ENCODE assay signal across 9 mouse cellular contexts in the genomic region with DNA sequence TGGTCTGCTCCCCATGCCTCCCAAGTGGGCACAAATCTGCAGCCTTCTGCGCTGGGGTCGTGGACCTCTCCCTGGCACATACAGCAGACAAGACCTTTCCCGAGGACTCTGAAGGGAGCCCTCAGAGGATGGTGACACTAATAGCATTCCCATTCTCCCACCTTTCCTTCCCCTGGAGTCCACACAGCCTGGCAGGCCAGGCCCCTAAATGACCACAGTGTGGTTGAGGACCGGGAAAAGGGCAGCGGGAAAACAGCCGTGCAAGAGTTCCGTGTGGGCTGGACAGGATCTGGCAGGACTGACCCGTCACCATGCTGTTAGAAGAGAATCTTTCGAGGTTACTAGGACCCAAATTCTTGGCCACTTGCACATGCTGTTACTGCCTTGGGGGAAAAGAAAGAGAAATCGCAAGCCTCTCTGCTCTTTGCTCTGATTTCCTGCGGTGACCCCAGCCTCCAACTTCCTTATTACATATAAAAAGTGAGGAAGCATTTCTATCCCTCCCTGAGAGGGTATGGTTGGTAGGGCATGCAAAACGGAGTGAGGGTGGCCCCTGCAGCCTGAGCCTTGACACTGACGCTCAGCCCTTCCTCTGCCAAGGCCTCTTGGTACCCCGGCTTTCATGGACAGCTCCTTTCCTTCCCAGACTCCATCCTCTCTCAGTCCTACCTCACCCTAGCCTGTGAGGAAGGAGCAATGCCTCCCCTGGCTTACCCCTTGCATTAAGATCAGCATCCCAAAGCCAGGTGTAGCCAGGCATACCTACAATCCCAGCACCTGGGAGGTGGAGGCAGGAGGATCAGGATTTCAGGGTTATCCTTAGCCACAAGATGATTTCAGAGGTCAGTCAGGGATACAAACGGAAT. TPM values are rescaled to one million over a fixed set of nuclear protein-coding genes. Genes with fewer than 3 reads are reported as not detected.
A peak's percentile ranks its signal among the peaks of the same experiment; 100 is the strongest.
DNase-seq lines count a peak whose midpoint lies in the region; ATAC-seq and TF ChIP-seq lines count a peak whose summit lies in the region.
"Had no signal": no experiment of that assay in that cellular context is flagged by ENCODE, and none has a peak within 500 bp of the region (broad histone marks: within the 10 kb centered on the region; RNA-seq: fewer than 3 reads in every experiment).

No protein-coding gene starts in this region.

- H3K9ac ChIP-seq in ES-E14 (ENCODE audit: insufficient read depth, low read depth, low read length, poor library complexity, severe bottlenecking), result peak overlapping the region; percentile 25; the same call in 1 of the 2 replicates
- H3K9ac ChIP-seq in hindbrain, embryonic 12.5 days, result peak overlapping the region; percentile 13; the same call in 1 of the 2 replicates

- DNase-seq in heart, adult 11 months, result peak; percentile 95
- no peak for DNase-seq in heart, postnatal 14 days
- DNase-seq in ES-E14 (ENCODE audit: low read depth, low spot score), result no peak
- no peak for DNase-seq in ovary, adult 18-20 months (ENCODE audit: low spot score)
- DNase-seq in cerebellum, postnatal 4 days (ENCODE audit: low spot score in 2 of 2), result no peak

- H3K27me3 ChIP-seq in hindbrain, embryonic 12.5 days, result no peaks in the 10 kb centered on the region; the same call in 1 of the 2 replicates

- no peak for ATAC-seq in hindbrain, embryonic 12.5 days (ENCODE audit: low FRiP score)
- ATAC-seq in inflammation-experienced regulatory T-cells, adult 6 months, result no peak

- no peaks in the 10 kb centered on the region for H3K79me2 ChIP-seq in macrophage (ENCODE audit: inconsistent target)

- H3K27ac ChIP-seq in ES-E14 (ENCODE audit: insufficient read depth, low read depth, low read length, poor library complexity, severe bottlenecking) (no peak overlapping the region), macrophage (peak overlapping the region; percentile 59)
- peak overlapping the region; percentile 44; the same call in 1 of the 2 replicates for H3K27ac ChIP-seq in hindbrain, embryonic 12.5 days

- H3K36me3 ChIP-seq in ES-E14 (ENCODE audit: control insufficient read depth, insufficient read depth, low read length, poor library complexity, severe bottlenecking) (no peaks in the 10 kb centered on the region), macrophage (ENCODE audit: inconsistent target) (no peaks in the 10 kb centered on the region)
- no peaks in the 10 kb centered on the region for H3K36me3 ChIP-seq in hindbrain, embryonic 12.5 days

- no peak overlapping the region for H3K4me2 ChIP-seq in hindbrain, embryonic 12.5 days (replicated peaks)

- WGBS in hindbrain, embryonic 12.5 days, result 68% methylated on average over 15 of the region's 15 CpGs
- WGBS in macrophage (ENCODE audit: missing documents), result 13% methylated on average over 15 of the region's 15 CpGs

- intact Hi-C loops in heart, postnatal 14 days (cut with DNase I), result loop anchor here (1.0 to 2.0 kb wide), 2 partner anchors 24 to 52 kb away; no protein-coding TSS in a partner anchor

- no peaks in the 10 kb centered on the region for H3K9me3 ChIP-seq in ES-E14 (ENCODE audit: control insufficient read depth, insufficient read depth, low read depth, low read length)
- no peaks in the 10 kb centered on the region for H3K9me3 ChIP-seq in hindbrain, embryonic 12.5 days (replicated peaks)

- no peak overlapping the region for H3K4me3 ChIP-seq in ES-E14 (ENCODE audit: insufficient read depth in 1 of 2, low read depth in 1 of 2, low read length in 2 of 2, poor library complexity in 1 of 2, severe bottlenecking in 1 of 2)
- H3K4me3 ChIP-seq in hindbrain, embryonic 12.5 days, result no peak overlapping the region
- H3K4me3 ChIP-seq in macrophage (ENCODE audit: inconsistent target), result peak overlapping the region; percentile 2; the same call in 1 of the 2 replicates

- in situ Hi-C loops in ES-E14 (cut with MboI; ENCODE audit: low sequenced_read_pairs in 2 of 2, unreplicated experiment in 2 of 2), result no loop called here

- H3K4me1 ChIP-seq in ES-E14 (ENCODE audit: control insufficient read depth in 2 of 2, insufficient read depth in 2 of 2, low read length in 2 of 2, poor library complexity in 1 of 2), result peaks cover 13 to 24% of the 10 kb centered on the region in 2 experiments; a peak in 3 of 4 replicates
- peaks cover 37% of the 10 kb centered on the region for H3K4me1 ChIP-seq in hindbrain, embryonic 12.5 days

TF ChIP-seq in ES-E14, 5 proteins besides CTCF, POLR2A, EP300 and RAD21:
- TF ChIP-seq ZC3H11A (IDR thresholded peaks at IDR 0.05; ENCODE audit: borderline replicate concordance, low read depth, low read length) (no peak), CHD2 (IDR thresholded peaks at IDR 0.05; ENCODE audit: low read depth, low read length) (no peak), MAFK (IDR thresholded peaks at IDR 0.05; ENCODE audit: insufficient read depth, low read depth, low read length) (no peak), HCFC1 (IDR thresholded peaks at IDR 0.05; ENCODE audit: borderline replicate concordance, insufficient read depth, low read length) (no peak), ZNF384 (IDR thresholded peaks at IDR 0.05; ENCODE audit: low read depth, low read length) (no peak)
TF ChIP-seq in ES-E14: peak in this region for 0.

RNA-seq across cellular contexts. Expression of a gene that starts 18.0 kb away (rescaled TPM):
- 10 to 100 TPM; 28.5 to 31.5 TPM for total RNA-seq in heart, postnatal 14 days (2021)
- 2.5 and 3.3 TPM in 2 replicates for total RNA-seq in ES-E14 (2012; rRNA removed)
- polyA plus RNA-seq in hindbrain, embryonic 12.5 days (2016; fragmentation: Nextera tagmentation; extraction: Ambion mirVana), result 11.6 TPM in 2 replicates
- total RNA-seq in macrophage (2018; cell fraction: chromatin; rRNA removed), result 10 to 100 TPM in 3 of 26 experiments, 1 to 10 TPM in 22, under 1 TPM in 1; 0.45 to 21.0 (median 6.3) TPM
- total RNA-seq in macrophage (2018; cell fraction: cytosol; rRNA removed), result 10 to 100 TPM in 18 of 26 experiments, 1 to 10 TPM in 8; 6.5 to 17.7 (median 11.1) TPM
- 10 to 100 TPM in 19 of 26 experiments, 1 to 10 TPM in 7; 2.4 to 34.0 (median 11.2) TPM for total RNA-seq in macrophage (2018; cell fraction: nucleus; rRNA removed)
- 8.7 to 12.6 TPM (median 11.5 TPM) in 3 replicates for polyA plus RNA-seq in macrophage (2018)
- 1 to 10 TPM in 1 of 3 experiments, under 1 TPM in 1, not detected in 1; 0.86 to 1.9 TPM for polyA plus RNA-seq in inflammation-experienced regulatory T-cells, adult 6 months (2017; shearing (Covaris generic))

RNA-seq across cellular contexts. Expression of a gene that starts 27.5 kb away (rescaled TPM):
- 10 to 100 TPM; 14.5 to 14.7 TPM for total RNA-seq in heart, postnatal 14 days (2021)
- total RNA-seq in ES-E14 (2012; rRNA removed), result 26.4 and 43.4 TPM in 2 replicates
- polyA plus RNA-seq in hindbrain, embryonic 12.5 days (2016; fragmentation: Nextera tagmentation; extraction: Ambion mirVana), result 12.2 and 15.5 TPM in 2 replicates
- 10 to 100 TPM in 17 of 26 experiments, 1 to 10 TPM in 9; 3.9 to 30.0 (median 13.3) TPM for total RNA-seq in macrophage (2018; cell fraction: chromatin; rRNA removed)
- 10 to 100 TPM in 24 of 26 experiments, 1 to 10 TPM in 2; 8.4 to 19.8 (median 14.9) TPM for total RNA-seq in macrophage (2018; cell fraction: cytosol; rRNA removed)
- 10 to 100 TPM; 12.9 to 36.2 (median 21.7) TPM for total RNA-seq in macrophage (2018; cell fraction: nucleus; rRNA removed)
- polyA plus RNA-seq in macrophage (2018), result 13.7 to 15.7 TPM (median 14.6 TPM) in 3 replicates
- 1 to 10 TPM in 2 of 3 experiments, under 1 TPM in 1; 0.53 to 4.0 (median 3.6) TPM for polyA plus RNA-seq in inflammation-experienced regulatory T-cells, adult 6 months (2017; shearing (Covaris generic))

RNA-seq across cellular contexts. Expression of a gene that starts 30.8 kb away (rescaled TPM):
- not detected for total RNA-seq in heart, postnatal 14 days (2021)
- not detected in 2 replicates for total RNA-seq in ES-E14 (2012; rRNA removed)
- polyA plus RNA-seq in hindbrain, embryonic 12.5 days (2016; fragmentation: Nextera tagmentation; extraction: Ambion mirVana), result not detected in 2 replicates
- not detected for total RNA-seq in macrophage (2018; cell fraction: chromatin; rRNA removed)
- not detected for total RNA-seq in macrophage (2018; cell fraction: cytosol; rRNA removed)
- not detected for total RNA-seq in macrophage (2018; cell fraction: nucleus; rRNA removed)
- polyA plus RNA-seq in macrophage (2018), result not detected in 3 replicates
- polyA plus RNA-seq in inflammation-experienced regulatory T-cells, adult 6 months (2017; shearing (Covaris generic)), result not detected
- total RNA-seq: layer of hippocampus, postnatal 14 days had no signal
